Mouse (Mus musculus): ENCODE results near the gene Tmtc2.

The Tmtc2 gene

GRCm38 (mm10) chr10:105548040-105548439, 26.2 kb downstream of the Tmtc2 start:
- no peak for DNase-seq (ENCODE audit: low spot score in 2 of 2)

DNA sequence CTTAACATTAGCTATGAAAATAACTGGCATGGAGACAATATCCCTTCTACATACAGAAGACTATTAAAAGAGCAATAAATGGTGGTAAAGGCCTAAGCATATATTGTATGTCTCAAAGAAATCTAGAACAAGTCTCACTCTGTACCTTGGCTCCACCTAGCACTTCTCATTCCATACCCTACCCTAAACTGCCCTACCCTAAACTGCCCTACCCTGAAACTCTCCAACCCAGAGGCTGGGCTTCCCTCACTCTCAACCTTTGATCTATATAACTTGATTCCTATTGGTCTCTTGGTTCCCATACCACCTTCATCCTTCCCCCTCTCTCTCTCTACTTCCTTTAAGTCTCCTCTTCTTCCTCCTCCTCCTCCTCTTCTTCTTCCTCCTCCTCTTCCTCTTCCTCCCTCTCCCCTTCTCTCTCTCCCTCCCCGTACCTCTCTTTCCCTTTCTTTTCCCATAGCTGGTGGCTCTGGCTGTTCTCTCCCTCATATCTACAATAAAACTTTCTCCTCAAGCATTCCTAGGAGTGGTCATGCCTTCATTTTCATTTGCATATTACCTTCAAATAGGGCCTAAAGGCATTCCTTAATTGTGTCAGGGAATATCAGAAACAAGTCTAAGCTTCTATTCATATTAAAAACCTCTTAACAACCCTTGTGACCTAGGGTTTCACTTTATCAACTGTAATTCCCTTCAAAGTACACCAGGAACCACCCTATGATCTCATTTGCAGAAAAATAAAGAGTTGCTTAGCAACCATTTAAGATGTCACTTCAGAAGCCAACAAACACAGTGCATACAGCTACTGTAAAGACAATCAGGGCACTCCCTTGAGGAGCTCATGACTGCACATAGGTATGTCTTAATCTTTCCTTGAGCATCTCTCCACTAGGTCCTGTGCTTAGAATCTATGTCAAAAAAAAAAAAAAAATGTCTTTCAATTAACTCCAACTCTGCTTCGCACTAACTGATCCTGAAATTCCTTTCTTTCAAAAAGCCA, 29.9 kb downstream of the Tmtc2 start:
- DNase-seq (ENCODE audit: low spot score in 2 of 2): no peak

- DNase-seq (ENCODE audit: low spot score in 2 of 2): no peak
Observed at GRCm38 (mm10) chr10:105542081-105542480, 32.2 kb downstream of the Tmtc2 start.

- DNase-seq (ENCODE audit: low spot score in 2 of 2): no peak
Observed at GRCm38 (mm10) chr10:105539697-105540096, 34.6 kb downstream of the Tmtc2 start.

DNA sequence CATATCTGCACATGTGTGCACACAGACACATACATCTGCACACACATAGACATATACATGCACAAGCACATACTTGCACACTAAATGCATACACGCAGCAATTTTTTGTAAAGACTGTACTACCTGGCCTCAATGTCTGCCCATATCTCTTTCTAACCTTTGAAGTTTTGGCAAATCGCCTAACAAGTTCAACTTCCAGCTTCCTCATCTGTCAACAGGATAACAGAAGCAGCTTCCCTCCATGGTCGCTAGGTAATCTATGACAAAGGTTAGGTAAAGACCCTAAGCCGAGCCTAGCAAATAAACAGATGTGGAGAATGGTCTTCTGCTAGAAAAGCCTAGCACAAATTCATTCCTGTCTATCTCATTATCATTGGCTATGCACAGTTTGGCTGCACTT, 37.3 kb downstream of the Tmtc2 start:
- no peak for DNase-seq (ENCODE audit: low spot score in 2 of 2)

- DNase-seq (ENCODE audit: low spot score in 2 of 2): no peak
Observed at GRCm38 (mm10) chr10:105535848-105536247, 38.4 kb downstream of the Tmtc2 start.

GRCm38 (mm10) chr10:105532747-105533146, 41.5 kb downstream of the Tmtc2 start:
- no peak for DNase-seq (ENCODE audit: low spot score in 2 of 2)

- DNase-seq (ENCODE audit: low spot score in 2 of 2): no peak
Observed at GRCm38 (mm10) chr10:105532019-105532525, 42.2 kb downstream of the Tmtc2 start.

GRCm38 (mm10) chr10:105531080-105531894, 43.0 kb downstream of the Tmtc2 start:
- no peak for DNase-seq (ENCODE audit: low spot score in 2 of 2)

- DNase-seq (ENCODE audit: low spot score in 2 of 2): no peak
Observed at GRCm38 (mm10) chr10:105523405-105524088, 50.7 kb downstream of the Tmtc2 start.

- DNase-seq (ENCODE audit: low spot score in 2 of 2): no peak
Observed at GRCm38 (mm10) chr10:105522431-105522830, 51.8 kb downstream of the Tmtc2 start.

DNA sequence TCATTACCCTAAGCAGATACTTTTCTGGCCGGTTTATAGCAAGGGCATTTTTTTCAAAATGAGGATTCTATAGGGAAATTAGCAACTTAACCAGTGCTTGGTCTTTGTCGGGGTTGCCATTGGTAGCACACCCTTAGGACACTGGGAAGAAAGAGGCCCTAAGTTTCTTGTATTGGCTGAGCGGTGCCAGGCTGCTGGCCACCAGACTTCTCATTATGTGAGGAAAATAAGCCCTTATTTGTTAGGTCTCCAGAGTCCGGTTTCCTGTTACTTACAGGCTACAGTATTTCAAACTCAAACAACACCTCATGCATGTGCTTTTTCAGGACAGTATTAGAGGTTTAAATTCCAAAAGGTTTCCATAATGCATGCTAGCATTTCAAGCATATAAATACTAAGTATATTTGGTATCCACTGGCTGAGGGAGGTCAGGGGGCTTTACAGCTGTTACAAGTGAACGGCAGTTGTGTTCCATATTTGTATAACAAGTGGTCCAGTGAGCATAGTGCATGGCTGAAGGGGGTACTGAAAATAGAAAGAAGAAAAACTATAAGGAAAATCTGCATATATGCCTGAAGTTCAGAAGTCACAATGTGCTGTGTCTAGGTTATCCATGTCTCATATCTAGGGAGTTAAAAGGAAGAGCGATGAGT, 55.0 kb downstream of the Tmtc2 start:
- DNase-seq (ENCODE audit: low spot score in 2 of 2): no peak

DNA sequence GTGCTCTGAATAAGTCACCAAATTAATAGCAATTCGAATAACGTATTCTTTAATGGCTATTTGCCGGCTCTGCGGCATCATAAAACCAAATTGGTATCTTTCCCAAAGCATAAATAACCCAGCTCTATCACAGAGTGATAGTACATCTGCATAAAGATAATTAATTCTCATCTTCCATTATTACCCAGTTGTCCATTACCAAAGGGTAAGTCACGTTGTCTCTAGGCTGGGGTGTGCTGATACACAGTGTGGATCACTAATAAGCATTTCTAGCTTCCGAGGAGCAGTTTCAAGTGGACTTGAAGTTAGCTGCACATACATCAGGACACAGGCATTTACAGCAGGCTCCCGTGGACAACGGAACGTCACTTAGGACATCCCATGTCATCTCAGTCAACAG, 56.1 kb downstream of the Tmtc2 start:
- DNase-seq (ENCODE audit: low spot score in 2 of 2): no peak

- DNase-seq (ENCODE audit: low spot score in 2 of 2): no peak
Observed at GRCm38 (mm10) chr10:105513777-105514322, 60.4 kb downstream of the Tmtc2 start.

- DNase-seq (ENCODE audit: low spot score in 2 of 2): no peak
Observed at GRCm38 (mm10) chr10:105509896-105510272, 64.4 kb downstream of the Tmtc2 start.

GRCm38 (mm10) chr10:105509146-105509895, 64.9 kb downstream of the Tmtc2 start:
- peak in 1 of 2 experiments; percentile 61 for DNase-seq (ENCODE audit: low spot score in 2 of 2)

DNA sequence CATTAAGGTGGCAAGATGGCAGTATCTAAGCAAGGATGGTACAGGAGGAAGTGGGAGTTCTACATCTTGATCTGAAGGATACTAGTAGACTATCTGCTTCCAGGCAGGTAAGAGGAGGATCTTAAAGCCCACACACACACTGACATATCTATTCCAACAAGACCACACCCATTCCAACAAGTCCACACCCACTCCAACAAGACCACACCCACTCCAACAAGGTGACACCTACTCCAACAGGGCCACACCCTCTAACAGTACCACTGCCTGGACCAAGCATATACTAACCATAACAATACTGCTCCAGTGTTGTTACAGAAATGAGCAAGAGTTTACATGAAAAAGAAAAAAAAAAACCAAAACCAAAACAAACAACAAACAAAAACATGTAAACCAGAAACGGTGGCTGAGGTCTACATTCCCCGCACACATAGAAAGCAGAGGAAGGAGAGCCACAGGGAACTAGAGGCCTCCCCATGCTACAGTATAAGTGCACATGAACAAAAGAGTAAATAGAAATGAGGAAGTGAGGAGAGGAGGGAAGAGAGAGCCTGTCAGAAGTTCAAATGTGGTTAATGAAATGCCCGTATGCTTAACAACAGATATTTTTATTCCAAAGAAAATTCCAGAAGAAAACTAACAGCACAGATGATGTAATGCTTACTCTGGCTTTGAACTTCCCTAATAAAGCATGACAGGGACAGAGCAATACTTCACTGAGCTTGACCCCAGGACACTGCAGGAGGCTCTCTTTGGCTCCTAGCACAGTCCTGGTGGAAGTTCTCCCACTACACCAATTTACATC, 66.1 kb downstream of the Tmtc2 start:
- DNase-seq (ENCODE audit: low spot score in 2 of 2): no peak

DNA sequence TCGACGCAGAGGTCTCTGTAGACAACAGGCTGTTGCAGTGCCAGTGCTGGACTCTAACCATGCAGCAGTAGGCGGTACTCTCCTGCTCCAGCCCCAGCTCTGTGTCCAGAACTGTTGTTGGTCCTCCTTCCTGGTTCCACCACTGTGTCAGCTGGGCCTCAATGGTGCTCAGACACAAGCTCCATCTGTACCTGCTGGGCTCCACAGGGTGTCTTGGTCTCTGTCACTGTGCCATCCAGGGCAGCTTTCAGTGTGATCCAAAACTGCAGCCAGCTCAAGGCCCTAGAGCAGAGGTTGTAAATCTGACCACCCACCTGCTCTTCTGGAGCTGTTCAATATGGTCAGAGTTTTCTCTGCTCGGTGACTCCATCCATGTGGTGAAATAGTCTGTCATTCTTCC, 68.2 kb downstream of the Tmtc2 start:
- DNase-seq (ENCODE audit: low spot score in 2 of 2): peak in 1 of 2 experiments; percentile 64

GRCm38 (mm10) chr10:105504472-105504871, 69.8 kb downstream of the Tmtc2 start:
- DNase-seq (ENCODE audit: low spot score in 2 of 2): no peak

Data from cerebellum, postnatal 4 days (tissue).